Comparison of ENCODE assay signal across 8 mouse cellular contexts in the genomic region with DNA sequence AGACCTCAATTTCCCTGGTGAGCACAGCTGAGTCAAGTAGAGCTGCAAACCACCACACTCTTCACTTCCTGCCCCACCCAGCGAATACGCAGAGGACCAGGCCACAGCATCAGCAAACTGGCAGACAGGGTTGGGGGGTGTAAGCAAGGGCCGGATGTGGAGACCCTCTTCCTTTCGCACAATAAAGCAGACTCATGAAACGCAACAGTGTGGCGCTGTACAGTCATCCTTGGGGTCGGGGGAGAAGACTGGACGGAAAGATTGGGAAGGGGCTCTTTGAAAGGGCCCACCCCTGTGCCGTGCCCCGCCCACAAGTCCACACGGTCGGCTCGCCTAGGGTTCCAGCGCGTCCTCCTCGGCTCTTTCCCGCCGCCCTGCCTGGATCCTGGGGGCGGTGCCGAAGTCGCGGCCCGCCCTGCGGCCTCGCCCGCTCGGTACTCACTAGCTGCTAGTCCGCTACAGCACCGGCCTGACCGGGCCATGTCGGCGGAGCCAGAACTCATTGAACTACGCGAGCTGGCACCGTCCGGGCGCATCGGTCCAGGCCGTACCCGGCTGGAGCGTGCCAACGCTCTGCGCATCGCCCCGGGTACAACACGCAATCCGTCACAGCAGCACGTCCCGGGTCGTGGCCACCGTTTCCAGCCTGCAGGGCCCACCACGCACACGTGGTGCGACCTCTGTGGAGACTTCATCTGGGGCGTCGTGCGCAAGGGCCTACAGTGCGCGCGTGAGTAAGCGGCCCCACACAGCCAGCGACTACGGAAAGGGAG. TPM values are rescaled to one million over a fixed set of nuclear protein-coding genes. Genes with fewer than 3 reads are reported as not detected.
DNase-seq lines count a peak whose midpoint lies in the region; ATAC-seq and TF ChIP-seq lines count a peak whose summit lies in the region.

A gene (plus strand): TSS at position 439 of the 773 bp plus-strand sequence.

- 5% methylated on average over 63 of the region's 63 CpGs for WGBS in liver, adult 2 months
- WGBS in midbrain, postnatal 0 days: 4% methylated on average over 62 of the region's 63 CpGs
- WGBS in thymus, adult 2 months: 2% methylated on average over 63 of the region's 63 CpGs

- peak within 1 kb of the TSS; percentile 58; the same call in 1 of the 2 replicates for H3K4me3 ChIP-seq in liver, adult 2 months (ENCODE audit: insufficient read depth, low read depth, low read length)
- peak within 1 kb of the TSS; percentile 30 for H3K4me3 ChIP-seq in midbrain, postnatal 0 days (ENCODE audit: low read depth, low read length)
- H3K4me3 ChIP-seq in thymus, adult 2 months (ENCODE audit: control insufficient read depth, insufficient read depth, low read length): peak within 1 kb of the TSS; percentile 53

- H3K79me2 ChIP-seq in liver, adult 2 months (ENCODE audit: control insufficient read depth, insufficient read depth, low read length): no peaks in the 10 kb centered on the region

- H3K4me2 ChIP-seq in midbrain, postnatal 0 days (ENCODE audit: low read depth, low read length, poor library complexity, severe bottlenecking): peak within 1 kb of the TSS; percentile 56

- peak within 1 kb of the TSS; percentile 59 for H3K9ac ChIP-seq in liver, adult 2 months (ENCODE audit: low read depth, low read length)
- peak within 1 kb of the TSS; percentile 51 for H3K9ac ChIP-seq in midbrain, postnatal 0 days (replicated peaks; ENCODE audit: low read length, poor library complexity, severe bottlenecking)

- H3K27ac ChIP-seq in liver, adult 2 months (replicated peaks; ENCODE audit: insufficient read depth, low read depth, low read length): no peak within 1 kb of the TSS
- H3K27ac ChIP-seq in midbrain, postnatal 0 days (ENCODE audit: low read depth, low read length): no peak within 1 kb of the TSS
- H3K27ac ChIP-seq in thymus, adult 2 months (ENCODE audit: control insufficient read depth, insufficient read depth, low read length): peak within 1 kb of the TSS; percentile 70

- H3K27me3 ChIP-seq in liver, adult 2 months (ENCODE audit: control insufficient read depth, insufficient read depth, low read length): no peaks in the 10 kb centered on the region
- H3K27me3 ChIP-seq in midbrain, postnatal 0 days (ENCODE audit: insufficient read depth, low read length): peaks cover 28% of the 10 kb centered on the region
- H3K27me3 ChIP-seq in thymus, adult 2 months (ENCODE audit: control insufficient read depth, insufficient read depth, low read length): no peaks in the 10 kb centered on the region

- no peak for ATAC-seq in midbrain, postnatal 0 days (ENCODE audit: low FRiP score)

- TF ChIP-seq POLR2A in liver, adult 2 months (IDR thresholded peaks at IDR 0.05; ENCODE audit: extremely low read depth, insufficient read depth, low read length): 0 out of 2 replicates have a peak, but pooled peaks have one; percentile 8
- TF ChIP-seq POLR2A in thymus, adult 2 months (IDR thresholded peaks at IDR 0.05; ENCODE audit: control insufficient read depth, extremely low read depth, insufficient read depth, low read length, poor library complexity): no peak

- DNase-seq in left cerebral cortex, adult 18-20 months (ENCODE audit: low spot score in 2 of 2): no peak
- no peak for DNase-seq in left cerebral cortex, adult 9 months (ENCODE audit: low spot score in 2 of 2)
- DNase-seq in embryo, embryonic 11.5 days (ENCODE audit: low read depth, low spot score): peak; percentile 54
- DNase-seq in heart, adult 18-20 months: peak; percentile 77 to 85
- DNase-seq in kidney, adult 11 months: peak; percentile 83
- peak; percentile 72 for DNase-seq in liver, adult 2 months (ENCODE audit: extremely low read depth, low read depth, low spot score)
- DNase-seq in midbrain, postnatal 0 days (ENCODE audit: low spot score): no peak
- peak; percentile 80 for DNase-seq in thymus, adult 2 months

- H3K36me3 ChIP-seq in liver, adult 2 months (ENCODE audit: control insufficient read depth, insufficient read depth, low read length): no peaks in the 10 kb centered on the region
- H3K36me3 ChIP-seq in midbrain, postnatal 0 days (ENCODE audit: insufficient read depth, low read length): no peaks in the 10 kb centered on the region
- no peaks in the 10 kb centered on the region for H3K36me3 ChIP-seq in thymus, adult 2 months (ENCODE audit: control insufficient read depth, insufficient read depth, low read length)

- TF ChIP-seq CTCF in liver, adult 2 months (IDR thresholded peaks at IDR 0.05; ENCODE audit: low read depth, low read length): no peak
- TF ChIP-seq CTCF in midbrain, postnatal 0 days (IDR thresholded peaks at IDR 0.05): no peak
- TF ChIP-seq CTCF in thymus, adult 2 months (IDR thresholded peaks at IDR 0.05; ENCODE audit: borderline replicate concordance, control insufficient read depth, extremely low read depth, insufficient read depth, low read length, poor library complexity): 0 out of 2 replicates have a peak, but pooled peaks have one; percentile 35

- peaks cover 17% of the 10 kb centered on the region; the same call in 1 of the 2 replicates for H3K4me1 ChIP-seq in liver, adult 2 months (ENCODE audit: control insufficient read depth, insufficient read depth, low read length)
- peaks cover 11% of the 10 kb centered on the region; the same call in 1 of the 2 replicates for H3K4me1 ChIP-seq in midbrain, postnatal 0 days (ENCODE audit: insufficient read depth, low read length)
- peaks cover 58% of the 10 kb centered on the region for H3K4me1 ChIP-seq in thymus, adult 2 months (replicated peaks; ENCODE audit: control insufficient read depth, insufficient read depth, low read length)

- H3K9me3 ChIP-seq in midbrain, postnatal 0 days (ENCODE audit: low read length): no peaks in the 10 kb centered on the region

RNA-seq across cellular contexts. Expression of the gene that starts here (rescaled TPM):
- total RNA-seq in left cerebral cortex, adult 18-20 months (2021): 10 to 100 TPM; 19.5 to 20.3 TPM
- 10 to 100 TPM; 15.1 TPM for total RNA-seq in heart, adult 18-20 months (2021)
- total RNA-seq in liver, adult 2 months (2014; rRNA removed): 6.0 and 6.6 TPM in 2 replicates
- 5.0 and 7.0 TPM in 2 replicates for polyA plus RNA-seq in liver, adult 2 months (2012; rRNA removed)
- total RNA-seq in midbrain, postnatal 0 days (2014; rRNA removed): 21.1 and 25.7 TPM in 2 replicates
- polyA plus RNA-seq in midbrain, postnatal 0 days (2015; fragmentation: Nextera tagmentation; extraction: Ambion mirVana): 33.4 and 36.6 TPM in 2 replicates
- polyA plus RNA-seq in thymus, adult 2 months (2012; rRNA removed): 48.8 and 50.8 TPM in 2 replicates

Comparison
In these comparisons a context has a peak if more than half of its experiments do, and no peak if none do; other contexts are left out.
1. DNase-seq: peak in embryo, embryonic 11.5 days (single experiment), heart, adult 18-20 months (2 of 2), kidney, adult 11 months (single experiment), liver, adult 2 months (single experiment) and thymus, adult 2 months (single experiment); none in left cerebral cortex, adult 18-20 months (0 of 2), left cerebral cortex, adult 9 months (0 of 2) and midbrain, postnatal 0 days (single experiment).
2. Peak in every context shown above with its lines, with median percentiles within 50 percentile points of each other: H3K4me3 ChIP-seq.